Mouse (Mus musculus): Measurements from ENCODE around the gene Adgrl3.

GRCm38 (mm10) chr5:81796128-81796527 lies 776.2 kb downstream of the Adgrl3 start:
- TF ChIP-seq POLR2A (IDR thresholded peaks at IDR 0.05; ENCODE audit: insufficient read length, low read depth), result no peak
- no peak for TF ChIP-seq TCF12 (IDR thresholded peaks at IDR 0.05; ENCODE audit: insufficient read depth, poor library complexity, severe bottlenecking)
- no peak for TF ChIP-seq MYOG (IDR thresholded peaks at IDR 0.05; ENCODE audit: control insufficient read depth in 1 of 3, insufficient read depth in 1 of 3, insufficient read length in 2 of 3, low read depth in 2 of 3)
- no peak for TF ChIP-seq CEBPB (IDR thresholded peaks at IDR 0.05; ENCODE audit: insufficient read depth, poor library complexity, severe bottlenecking)
- no peak for TF ChIP-seq E2F4 (IDR thresholded peaks at IDR 0.05; ENCODE audit: insufficient read depth)
- TF ChIP-seq POLR2AphosphoS2 (IDR thresholded peaks at IDR 0.05; ENCODE audit: insufficient read length, low read depth), result no peak
- TF ChIP-seq MAX (IDR thresholded peaks at IDR 0.05; ENCODE audit: low read depth), result no peak
- TF ChIP-seq USF1 (IDR thresholded peaks at IDR 0.05; ENCODE audit: low read depth), result no peak
